Mouse (Mus musculus): ENCODE results near the gene Cd48.

GRCm38 (mm10) chr1:171734898-171735297, 53.1 kb downstream of the Cd48 start:
- TF ChIP-seq CTCF (IDR thresholded peaks at IDR 0.05; ENCODE audit: extremely low read depth, insufficient read depth, low read length) (no peak), POLR2A (IDR thresholded peaks at IDR 0.05; ENCODE audit: extremely low read depth, insufficient read depth, low read length) (no peak)
